Mouse (Mus musculus) spleen, adult 2 months (tissue): Measurements from ENCODE around the gene Smyd3. TPM values are rescaled to one million over a fixed set of nuclear protein-coding genes. Genes with fewer than 3 reads are reported as not detected.

Experiments
- DNase-seq, 2 experiments: peaks; one replicate each; pipeline versions ENCODE4 v3.0.0 to v3.0.0-alpha.2; 2012 to 2021; ENCODE audit warnings: low spot score in 2 of 2, low read depth in 1 of 2
- H3K27ac ChIP-seq: fragments of 200-500 bp; 2 replicates; pipeline ENCODE4 v1.5.1; 2012; ENCODE audit warnings: low read length, inconsistent platforms; ENCODE audit not compliant: insufficient read depth
- H3K27me3 ChIP-seq: fragments of 200-500 bp; 2 replicates; pipeline ENCODE4 v1.6.1; 2012; ENCODE audit warnings: mild to moderate bottlenecking, moderate library complexity, low read length, inconsistent platforms; ENCODE audit not compliant: control insufficient read depth, insufficient read depth
- H3K36me3 ChIP-seq: fragments of 200-500 bp; 2 replicates; pipeline ENCODE4 v1.6.1; 2012; ENCODE audit warnings: mild to moderate bottlenecking, low read length, inconsistent platforms; ENCODE audit not compliant: control insufficient read depth, insufficient read depth
- H3K4me1 ChIP-seq: fragments of 200-500 bp; 2 replicates; pipeline ENCODE4 v1.6.1; 2011; ENCODE audit warnings: inconsistent platforms; ENCODE audit not compliant: control insufficient read depth, insufficient read depth, insufficient read length
- H3K4me3 ChIP-seq: fragments of 200-500 bp; 2 replicates; pipeline ENCODE4 v1.5.1; 2011; ENCODE audit warnings: mild to moderate bottlenecking, inconsistent platforms; ENCODE audit not compliant: insufficient read depth, insufficient read length; ENCODE audit errors: extremely low read depth
- CTCF ChIP-seq: fragments of 200-500 bp; IDR thresholded peaks from 2 replicates; pipeline ENCODE4 v1.5.1; 2011; ENCODE audit warnings: mild to moderate bottlenecking, inconsistent platforms; ENCODE audit not compliant: insufficient read depth, insufficient read length, insufficient replicate concordance; ENCODE audit errors: extremely low read depth
- POLR2A ChIP-seq: fragments of 200-500 bp; IDR thresholded peaks from 2 replicates; pipeline ENCODE4 v1.6.1; 2011; ENCODE audit warnings: low read depth, low read length, inconsistent platforms
- WGBS: fragments of 180-500 bp; shearing (Covaris S2); methylation state at CpG from one replicate; pipeline ENCODE4 v1.1.7; 2018; 5-methylcytosine and 5-hydroxymethylcytosine counted together
- polyA plus RNA-seq: library from polyadenylated mRNA; depleted of rRNA; stranded (reverse); fragments of >200 nt; gene quantifications from 2 replicates; pipeline ENCODE4 v1.2.3, GENCODE M21; 2012

Gene Smyd3
- polyA plus RNA-seq, 1 experiment: 3.6 TPM

DNA sequence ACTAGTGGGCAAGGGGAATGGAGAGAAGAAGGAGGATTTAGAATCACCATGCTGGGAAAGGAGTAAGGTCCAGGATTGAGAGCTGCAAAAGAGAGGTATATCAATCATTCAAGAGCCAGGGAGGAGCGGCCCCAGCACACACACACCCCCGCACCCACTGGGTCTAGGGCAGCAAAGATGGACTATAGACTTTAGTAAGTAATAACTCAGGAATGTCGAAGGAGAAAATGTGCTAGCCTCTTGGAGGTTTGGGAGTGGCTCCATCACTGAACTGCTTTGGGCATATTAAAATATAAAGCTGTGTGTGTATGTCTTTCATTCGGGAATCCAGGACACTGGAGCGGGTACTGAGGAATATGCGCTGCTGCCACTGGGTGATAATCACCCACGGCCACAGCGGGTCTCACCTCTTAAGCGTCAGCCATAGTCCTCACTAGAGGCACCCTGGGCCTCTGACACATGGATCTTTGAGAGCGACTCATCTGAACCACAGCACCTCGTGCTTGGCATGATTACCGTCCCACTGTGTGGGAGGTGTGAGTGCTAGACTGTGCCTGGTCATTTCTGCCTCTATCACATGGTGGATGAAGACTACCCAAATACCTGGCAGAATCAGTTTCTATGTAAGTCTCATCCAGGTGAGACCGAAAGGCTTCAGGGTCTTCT, 469.8 kb downstream of the Smyd3 start:
- 93% methylated on average over 13 of the region's 13 CpGs for WGBS
- TF ChIP-seq CTCF (no peak), POLR2A (no peak)
- no peak overlapping the region for H3K27ac ChIP-seq
- H3K4me3 ChIP-seq: no peak overlapping the region
- DNase-seq: no peak
- H3K36me3 ChIP-seq: no peaks in the 10 kb centered on the region
- no peaks in the 10 kb centered on the region for H3K27me3 ChIP-seq
- H3K4me1 ChIP-seq: no peaks in the 10 kb centered on the region

DNA sequence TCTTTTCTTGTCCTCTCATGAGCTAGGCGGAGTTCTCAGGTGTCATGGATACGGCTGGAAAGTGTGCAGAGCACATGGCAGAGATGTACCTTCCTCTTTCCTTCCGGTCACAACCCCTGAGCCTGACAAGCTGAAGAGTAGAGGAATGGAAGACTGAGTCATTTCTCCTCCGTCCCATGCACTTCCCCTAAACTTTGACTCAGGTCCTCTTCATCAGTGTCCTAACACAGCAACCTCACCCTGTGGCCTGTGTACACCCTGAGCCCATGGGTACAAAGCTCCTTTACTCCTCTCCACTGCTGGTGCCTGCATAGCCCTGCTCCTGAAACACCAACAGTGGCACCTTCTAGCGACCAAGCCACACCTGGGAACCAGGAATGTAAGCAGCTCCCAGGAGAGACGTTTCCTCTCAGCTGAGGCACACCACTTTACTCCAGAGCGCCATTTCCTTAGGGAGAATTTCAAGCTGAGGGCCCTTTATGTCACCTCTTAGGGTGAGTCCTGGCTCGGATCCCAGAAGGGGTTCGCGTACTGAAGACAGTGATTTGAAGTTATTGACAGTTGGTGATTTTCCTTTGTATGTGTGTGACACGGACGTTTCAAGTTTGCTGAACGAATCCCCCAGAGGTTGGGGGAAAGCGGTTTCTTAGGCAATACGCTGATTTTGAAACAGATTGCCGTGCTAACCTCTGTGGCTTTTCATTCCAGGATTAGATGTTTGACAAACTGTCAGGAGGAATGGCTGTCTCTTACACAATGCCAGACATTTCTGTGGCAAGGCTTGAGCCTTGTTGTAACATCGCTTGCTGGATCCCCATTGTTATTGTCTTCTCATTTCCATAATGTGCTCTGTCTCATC, 471.8 kb downstream of the Smyd3 start:
- Histone ChIP-seq H3K4me3 (no peak overlapping the region), H3K4me1 (no peaks in the 10 kb centered on the region), H3K36me3 (no peaks in the 10 kb centered on the region), H3K27me3 (no peaks in the 10 kb centered on the region), H3K27ac (no peak overlapping the region)
- no peak for DNase-seq
- WGBS: 84% methylated on average over 17 of the region's 17 CpGs
- no peak for TF ChIP-seq CTCF
- no peak for TF ChIP-seq POLR2A

DNA sequence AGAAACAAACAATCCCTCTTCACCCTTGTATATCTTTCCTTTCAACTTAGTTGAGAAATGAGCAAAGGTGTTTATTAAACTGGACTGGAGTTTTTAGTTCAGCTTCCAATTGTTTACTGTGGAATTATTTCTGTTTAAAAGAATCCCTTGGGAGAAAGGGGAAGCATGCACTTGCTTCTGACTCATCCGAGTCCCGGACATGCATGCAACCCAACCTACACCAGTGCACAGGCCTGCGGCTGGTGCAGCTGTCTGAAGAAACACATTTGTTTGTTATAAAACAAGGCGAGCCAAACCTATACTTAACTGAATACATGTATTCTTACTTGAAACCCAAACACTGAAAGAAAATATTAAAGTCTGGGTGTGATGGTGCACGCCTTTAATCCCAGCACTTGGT, 473.7 kb downstream of the Smyd3 start:
- TF ChIP-seq CTCF (no peak), POLR2A (no peak)
- no peaks in the 10 kb centered on the region for H3K27me3 ChIP-seq
- no peak for DNase-seq
- H3K36me3 ChIP-seq: no peaks in the 10 kb centered on the region
- WGBS: 94% methylated on average over 5 of the region's 5 CpGs
- no peak overlapping the region for H3K4me3 ChIP-seq
- no peak overlapping the region for H3K27ac ChIP-seq
- H3K4me1 ChIP-seq: no peaks in the 10 kb centered on the region

DNA sequence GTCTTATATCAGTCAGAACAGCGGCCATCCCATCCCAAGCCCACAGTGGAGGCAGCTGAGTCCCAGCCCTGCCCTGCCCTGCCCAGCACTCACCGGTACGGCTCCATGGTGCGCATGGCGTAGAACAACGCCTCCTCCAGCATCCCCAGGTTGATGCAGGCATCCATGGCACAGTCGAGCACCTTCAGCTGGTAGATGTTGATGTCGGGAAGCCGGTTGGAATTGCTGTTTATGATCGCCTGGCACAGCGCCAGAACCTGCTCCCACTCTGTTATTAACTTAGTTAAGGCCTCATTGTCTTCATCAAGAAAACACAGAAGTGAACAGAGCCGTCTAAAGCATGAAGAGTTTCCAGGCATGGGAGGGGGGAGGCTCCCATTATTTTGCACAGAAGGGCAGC, 474.2 kb downstream of the Smyd3 start:
- Histone ChIP-seq H3K27ac (no peak overlapping the region), H3K36me3 (no peaks in the 10 kb centered on the region), H3K4me3 (no peak overlapping the region), H3K4me1 (no peaks in the 10 kb centered on the region), H3K27me3 (no peaks in the 10 kb centered on the region)
- TF ChIP-seq CTCF (no peak), POLR2A (no peak)
- WGBS: 92% methylated on average over 12 of the region's 12 CpGs
- DNase-seq: no peak

DNA sequence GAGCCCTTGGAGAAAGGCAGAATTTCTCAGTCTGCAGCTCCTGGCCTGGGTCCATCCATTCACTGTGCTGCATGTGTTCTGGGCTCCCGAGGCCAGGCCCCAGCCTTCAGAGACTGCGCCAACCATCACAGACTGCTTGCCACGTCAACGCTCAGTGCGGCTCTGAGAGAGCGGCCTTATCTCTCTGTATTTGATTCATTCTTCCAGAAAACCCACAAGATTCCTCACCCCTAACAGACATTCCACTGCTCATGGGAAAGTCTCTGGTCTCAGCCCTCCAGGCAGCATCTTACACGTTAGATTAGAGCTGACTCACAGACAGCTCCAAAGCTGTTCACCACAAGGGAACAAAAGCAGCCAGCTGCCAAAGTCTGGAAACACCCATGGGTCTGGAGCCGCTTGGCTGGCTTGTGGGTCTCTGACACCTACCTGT, 475.9 kb downstream of the Smyd3 start:
- H3K4me1 ChIP-seq: no peaks in the 10 kb centered on the region
- no peaks in the 10 kb centered on the region for H3K27me3 ChIP-seq
- H3K36me3 ChIP-seq: no peaks in the 10 kb centered on the region
- no peak for DNase-seq
- no peak overlapping the region for H3K4me3 ChIP-seq
- no peak overlapping the region for H3K27ac ChIP-seq
- WGBS: 76% methylated on average over 8 of the region's 8 CpGs
- TF ChIP-seq CTCF (no peak), POLR2A (no peak)

DNA sequence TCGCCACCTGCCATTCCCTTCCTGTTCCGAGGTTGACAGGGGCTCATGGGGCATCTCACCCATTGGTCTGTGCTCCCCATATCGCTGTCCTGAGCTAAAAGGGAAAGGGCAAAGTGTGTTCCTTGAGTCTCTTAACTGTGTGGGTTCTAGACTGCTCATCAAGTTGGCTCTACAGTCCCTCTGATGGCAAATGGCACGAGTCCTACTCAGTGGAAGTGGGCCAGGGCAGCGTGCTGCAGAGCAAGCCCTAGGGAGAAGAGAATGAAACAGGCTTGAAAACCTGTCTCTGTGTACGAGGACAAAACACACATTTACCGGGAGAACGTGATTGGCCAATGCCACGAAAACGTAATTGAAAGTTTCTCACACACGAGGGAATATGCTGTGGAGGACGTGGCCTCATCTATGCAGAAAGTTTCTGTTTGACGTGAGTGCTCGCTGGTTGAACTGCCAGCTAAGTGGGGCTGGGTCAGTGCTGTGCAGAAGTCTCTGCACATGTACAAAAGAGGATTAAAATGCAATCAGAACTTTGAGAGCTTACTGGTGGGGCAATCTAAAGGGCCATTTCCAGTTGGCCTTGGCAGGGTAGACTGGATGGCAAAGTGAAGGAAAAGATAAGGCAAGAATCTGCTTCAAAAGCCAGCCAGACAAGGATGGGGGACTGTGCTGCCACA, 476.5 kb downstream of the Smyd3 start:
- no peak overlapping the region for H3K27ac ChIP-seq
- H3K27me3 ChIP-seq: no peaks in the 10 kb centered on the region
- 94% methylated on average over 14 of the region's 14 CpGs for WGBS
- no peak overlapping the region for H3K4me3 ChIP-seq
- H3K36me3 ChIP-seq: no peaks in the 10 kb centered on the region
- H3K4me1 ChIP-seq: no peaks in the 10 kb centered on the region
- no peak for TF ChIP-seq CTCF
- TF ChIP-seq POLR2A: no peak
- DNase-seq: no peak
